Mouse (Mus musculus) liver, embryonic 11.5 days (tissue): ENCODE measurements around the gene Spats2. TPM values are rescaled to one million over a fixed set of nuclear protein-coding genes. Genes with fewer than 3 reads are reported as not detected.
A peak's percentile ranks its signal among the peaks of the same experiment; 100 is the strongest.

Experiments used
- ATAC-seq: fragments of 200-750 bp; cut with Nextera tagmentation; replicated peaks from 2 replicates; pipeline ENCODE4 v1.8.0; 2017; ENCODE audit warnings: moderate number of reproducible peaks, mild to moderate bottlenecking, moderate TSS enrichment, moderate library complexity; ENCODE audit not compliant: low FRiP score
- DNase-seq: peaks from one replicate; pipeline ENCODE4 v3.0.0-alpha.2; 2017; ENCODE audit warnings: low spot score
- H3K27ac ChIP-seq: fragments of 300-500 bp; sonication (generic); 2 replicates; pipeline ENCODE4 v1.5.1; 2014; ENCODE audit warnings: mild to moderate bottlenecking, low read depth, low read length, control low read depth
- H3K27me3 ChIP-seq: fragments of 300-500 bp; sonication (generic); replicated peaks from 2 replicates; pipeline ENCODE4 v1.6.1; 2014; ENCODE audit warnings: low read length, mixed read lengths; ENCODE audit not compliant: control insufficient read depth, insufficient read depth
- H3K36me3 ChIP-seq: fragments of 300-500 bp; sonication (generic); 2 replicates; pipeline ENCODE4 v1.6.1; 2014; ENCODE audit warnings: mild to moderate bottlenecking, low read length, moderate library complexity, mixed read lengths; ENCODE audit not compliant: control insufficient read depth, insufficient read depth
- H3K4me1 ChIP-seq: fragments of 300-500 bp; sonication (generic); replicated peaks from 2 replicates; pipeline ENCODE4 v1.6.1; 2014; ENCODE audit warnings: low read length, mixed read lengths; ENCODE audit not compliant: control insufficient read depth, insufficient read depth
- H3K4me2 ChIP-seq: fragments of 300-500 bp; sonication (generic); 2 replicates; pipeline ENCODE4 v1.6.1; 2014; ENCODE audit warnings: mild to moderate bottlenecking, control low read depth, moderate library complexity
- H3K4me3 ChIP-seq: fragments of 300-500 bp; sonication (generic); 2 replicates; pipeline ENCODE4 v1.5.1; 2014; ENCODE audit warnings: low read depth, low read length, control low read depth
- H3K9ac ChIP-seq: fragments of 300-500 bp; sonication (generic); 2 replicates; pipeline ENCODE4 v1.6.1; 2014; ENCODE audit warnings: low read depth, low read length, control low read depth
- H3K9me3 ChIP-seq: fragments of 300-500 bp; sonication (generic); 2 replicates; pipeline ENCODE4 v1.6.1; 2016; ENCODE audit warnings: low read length, inconsistent platforms, mixed read lengths; ENCODE audit not compliant: control insufficient read depth
- WGBS: fragments of 180-500 bp; shearing (Covaris S2); extraction: QIAGEN DNeasy Blood & Tissue Kit; methylation state at CpG from one replicate; pipeline ENCODE4 v1.1.7; 2014; 5-methylcytosine and 5-hydroxymethylcytosine counted together
- polyA plus RNA-seq: library from polyadenylated mRNA; unstranded; fragments of >200 nt; fragmentation: Nextera tagmentation; extraction: Ambion mirVana; gene quantifications from 2 replicates; pipeline ENCODE4 v1.2.1, GENCODE M21; 2014

Spats2 gene
- polyA plus RNA-seq, 1 experiment from 2014 or later = 35.0 TPM

DNA sequence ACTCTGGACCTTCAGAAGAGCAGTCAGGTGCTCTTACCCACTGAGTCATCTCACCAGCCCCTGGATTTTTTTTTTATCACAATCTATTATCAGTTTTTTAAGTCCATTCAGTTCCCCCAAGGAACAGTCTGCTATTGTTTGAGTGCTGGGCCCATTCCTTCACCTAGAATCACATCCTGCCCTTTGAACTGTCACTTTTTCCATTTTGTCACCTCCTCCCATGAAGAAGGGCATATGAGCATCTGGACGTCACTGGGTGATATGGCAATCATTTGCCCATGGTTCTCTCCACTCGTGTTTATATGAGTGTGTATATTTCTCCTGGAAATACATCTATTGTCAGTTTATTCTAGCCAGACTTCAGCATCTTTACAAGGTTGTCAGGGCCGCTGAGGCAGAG is 17.9 kb upstream of the Spats2 start:
- no peaks in the 10 kb centered on the region for H3K27me3 ChIP-seq
- no peak overlapping the region for H3K9ac ChIP-seq
- WGBS = 74% methylated on average over 3 of the region's 3 CpGs
- H3K27ac ChIP-seq = no peak overlapping the region
- no peak for DNase-seq
- H3K4me3 ChIP-seq = no peak overlapping the region
- no peak for ATAC-seq
- H3K4me1 ChIP-seq = 0 out of 2 replicates have a peak, but pooled peaks cover 5% of the 10 kb centered on the region
- no peak overlapping the region for H3K4me2 ChIP-seq
- no peaks in the 10 kb centered on the region for H3K9me3 ChIP-seq
- H3K36me3 ChIP-seq = no peaks in the 10 kb centered on the region; the same call in 1 of the 2 replicates

DNA sequence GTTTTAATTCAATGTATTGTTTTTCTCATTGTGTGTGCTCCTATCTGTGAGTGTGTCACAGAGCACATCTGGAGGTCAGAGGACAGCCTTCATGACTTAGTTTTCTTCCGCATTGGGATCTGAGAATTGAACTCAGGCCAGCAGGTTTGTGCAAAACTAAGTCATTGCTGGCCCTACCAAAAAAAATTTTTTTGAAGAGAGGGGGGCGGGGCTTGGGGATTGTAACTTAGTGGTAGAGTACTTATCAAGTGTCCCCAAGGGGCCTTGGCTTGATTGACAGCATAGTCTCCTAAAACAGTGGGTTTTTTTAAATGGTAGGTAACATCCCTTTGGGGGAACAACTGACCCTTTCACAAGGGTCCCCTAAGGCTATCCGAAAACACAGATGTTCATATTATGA is 14.6 kb upstream of the Spats2 start:
- Histone ChIP-seq H3K4me3 (no peak overlapping the region), H3K36me3 (no peaks in the 10 kb centered on the region), H3K4me2 (no peak overlapping the region), H3K27me3 (no peaks in the 10 kb centered on the region), H3K4me1 (peaks cover 10% of the 10 kb centered on the region), H3K27ac (no peak overlapping the region), H3K9me3 (no peaks in the 10 kb centered on the region), H3K9ac (no peak overlapping the region)
- ATAC-seq (no peak), DNase-seq (no peak)
- WGBS = 89% methylated on average over 3 of the region's 3 CpGs

DNA sequence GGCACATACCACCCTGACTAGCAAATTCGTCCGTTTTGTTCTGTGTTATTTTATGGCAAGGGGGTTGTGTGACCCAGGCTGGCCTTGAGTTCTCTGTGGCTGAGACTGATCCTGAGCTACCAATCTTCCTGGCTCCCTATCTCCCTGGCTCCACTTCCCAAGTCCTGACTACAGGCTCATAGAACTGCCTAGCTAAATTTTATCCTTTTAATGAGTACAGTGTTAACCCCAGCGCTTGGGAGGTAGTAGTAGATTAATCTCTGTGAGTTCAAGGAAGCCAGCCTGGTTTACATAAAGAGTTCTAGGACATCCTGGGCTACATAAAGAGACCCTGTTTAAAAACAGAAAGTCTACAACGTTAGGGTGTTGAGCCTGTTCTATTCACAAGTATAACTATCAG is 13.9 kb upstream of the Spats2 start:
- Histone ChIP-seq H3K4me1 (peaks cover 10% of the 10 kb centered on the region), H3K4me3 (no peak overlapping the region), H3K9ac (no peak overlapping the region), H3K27me3 (no peaks in the 10 kb centered on the region), H3K4me2 (no peak overlapping the region), H3K36me3 (no peaks in the 10 kb centered on the region), H3K9me3 (no peaks in the 10 kb centered on the region), H3K27ac (no peak overlapping the region)
- ATAC-seq (no peak), DNase-seq (no peak)
- WGBS = 55% methylated on average over 4 of the region's 4 CpGs

DNA sequence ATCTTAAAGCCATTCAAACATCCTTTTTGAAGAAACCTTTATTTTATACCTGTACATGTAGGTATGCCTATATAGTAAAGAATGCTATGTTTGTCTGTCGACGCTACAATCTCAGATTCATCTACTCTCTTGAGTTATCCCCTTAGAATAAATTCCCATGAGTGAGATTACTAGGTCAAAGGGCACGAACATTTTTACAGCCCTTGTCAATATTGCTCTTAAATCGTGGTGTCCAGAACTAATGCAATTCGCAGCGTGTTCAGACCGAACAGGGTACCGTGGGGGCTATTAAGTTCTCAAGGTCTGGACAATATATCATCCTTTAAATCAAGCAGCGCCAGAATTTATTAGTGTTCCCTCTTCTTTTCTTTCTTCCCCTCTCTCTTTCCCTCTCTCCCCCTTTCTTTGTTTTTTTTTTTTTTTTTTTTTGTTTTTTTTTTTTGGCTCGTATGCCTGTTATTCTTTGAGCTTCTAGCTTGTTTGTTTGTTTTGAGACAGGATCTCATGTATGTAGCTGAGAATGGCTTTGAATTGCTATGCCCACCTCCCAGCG is 12.8 kb upstream of the Spats2 start:
- Histone ChIP-seq H3K27me3 (no peaks in the 10 kb centered on the region), H3K4me1 (peaks cover 10% of the 10 kb centered on the region), H3K9me3 (no peaks in the 10 kb centered on the region), H3K4me3 (peak overlapping the region; percentile 38), H3K27ac (no peak overlapping the region), H3K36me3 (no peaks in the 10 kb centered on the region), H3K9ac (no peak overlapping the region), H3K4me2 (peak overlapping the region; percentile 64)
- ATAC-seq = no peak
- no peak for DNase-seq
- 63% methylated on average over 11 of the region's 11 CpGs for WGBS

DNA sequence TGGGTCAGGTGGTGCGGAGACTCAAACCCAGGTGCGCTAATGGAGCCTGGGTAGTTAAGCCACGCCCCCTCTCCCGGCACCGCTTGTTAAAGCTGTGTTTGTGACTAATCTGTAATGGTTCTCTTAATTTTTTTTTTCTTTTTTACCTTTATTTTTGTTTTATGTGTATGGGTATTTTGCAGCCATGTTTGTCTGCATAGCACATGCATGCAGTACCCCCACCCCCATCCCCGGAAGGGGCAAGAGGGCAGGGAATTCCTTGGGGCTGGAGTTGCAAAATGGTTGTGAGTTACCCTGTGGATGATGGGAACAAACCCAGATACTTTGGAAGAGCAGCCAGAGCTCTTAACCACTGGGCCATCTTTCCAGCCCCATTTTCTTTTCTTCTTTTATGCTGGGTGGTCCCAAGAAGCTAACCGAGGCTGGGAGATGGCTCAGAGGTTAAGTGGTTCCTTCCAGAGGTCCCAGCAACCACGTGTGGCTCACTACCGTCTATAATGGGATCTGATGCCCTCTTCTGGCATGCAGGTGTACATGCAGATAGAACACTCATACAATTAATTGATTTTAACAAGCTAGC is 12.2 kb upstream of the Spats2 start:
- Histone ChIP-seq H3K27ac (no peak overlapping the region), H3K4me3 (peak overlapping the region; percentile 38), H3K9ac (peak overlapping the region; percentile 32; the same call in 1 of the 2 replicates), H3K4me1 (peaks cover 10% of the 10 kb centered on the region), H3K4me2 (peak overlapping the region; percentile 64), H3K36me3 (no peaks in the 10 kb centered on the region), H3K27me3 (no peaks in the 10 kb centered on the region), H3K9me3 (no peaks in the 10 kb centered on the region)
- peak; percentile 68 for ATAC-seq
- DNase-seq = peak; percentile 63
- WGBS = 5% methylated on average over 9 of the region's 9 CpGs

DNA sequence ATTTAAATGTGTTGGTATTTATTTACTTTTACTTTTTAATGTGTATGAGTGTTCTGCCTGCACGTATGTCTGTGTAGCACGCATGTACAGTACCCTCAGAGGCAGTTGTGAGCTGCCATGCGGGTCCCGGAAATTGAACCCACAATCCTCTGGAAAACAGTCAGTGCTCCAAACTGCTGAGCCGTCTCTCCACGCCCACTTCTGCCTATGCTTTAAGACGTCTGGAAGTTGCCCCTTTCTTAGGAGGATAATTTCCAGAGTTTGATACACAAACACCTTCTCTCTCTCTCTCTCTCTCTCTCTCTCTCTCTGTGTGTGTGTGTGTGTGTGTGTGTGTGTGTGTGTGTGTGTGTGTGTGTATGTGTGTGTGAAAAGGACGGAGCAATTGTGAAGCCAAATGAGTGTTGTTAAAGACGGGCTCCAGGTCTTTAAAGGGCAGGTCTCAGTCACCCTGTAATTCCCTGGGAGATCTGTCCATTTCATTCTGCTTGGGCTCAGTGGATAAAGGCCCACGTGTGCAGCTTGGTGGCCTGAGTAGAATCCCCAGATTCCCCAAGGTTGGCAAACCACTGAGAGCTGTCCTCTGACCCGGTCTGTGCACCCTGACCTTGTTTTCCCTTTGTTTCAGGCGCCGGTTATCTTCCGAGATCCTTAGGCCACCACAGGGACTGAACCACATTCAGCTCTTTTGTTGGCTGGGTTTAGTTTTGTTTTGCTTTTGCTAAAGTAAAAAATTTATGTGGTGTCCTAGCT is 11.2 kb upstream of the Spats2 start:
- Histone ChIP-seq H3K36me3 (no peaks in the 10 kb centered on the region), H3K4me3 (no peak overlapping the region), H3K27ac (peak overlapping the region; percentile 38; the same call in 1 of the 2 replicates), H3K27me3 (no peaks in the 10 kb centered on the region), H3K4me2 (no peak overlapping the region), H3K4me1 (peaks cover 10% of the 10 kb centered on the region), H3K9me3 (no peaks in the 10 kb centered on the region), H3K9ac (no peak overlapping the region)
- 54% methylated on average over 14 of the region's 14 CpGs for WGBS
- DNase-seq (no peak), ATAC-seq (no peak)

DNA sequence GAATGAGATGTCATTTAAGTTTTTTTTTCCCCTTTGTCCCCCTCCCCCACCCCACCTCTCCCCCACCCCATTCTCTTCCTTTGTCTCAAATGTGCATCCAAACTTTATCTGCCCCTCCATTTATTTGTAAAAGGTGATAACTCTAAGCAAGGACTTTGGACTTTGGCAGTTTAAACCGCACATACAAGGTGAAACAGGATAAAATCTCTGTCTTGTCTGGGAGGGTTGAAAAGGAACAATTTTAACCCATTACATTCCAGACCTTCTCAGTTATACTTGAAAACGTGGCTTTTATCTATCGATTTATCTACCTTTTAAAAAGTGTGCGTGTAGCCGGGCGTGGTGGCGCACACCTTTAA is 10.7 kb upstream of the Spats2 start:
- H3K4me2 ChIP-seq = no peak overlapping the region
- H3K27ac ChIP-seq = no peak overlapping the region; the same call in 1 of the 2 replicates
- H3K9me3 ChIP-seq = no peaks in the 10 kb centered on the region
- no peak for DNase-seq
- no peak for ATAC-seq
- H3K9ac ChIP-seq = no peak overlapping the region
- no peaks in the 10 kb centered on the region for H3K27me3 ChIP-seq
- H3K4me3 ChIP-seq = no peak overlapping the region
- H3K4me1 ChIP-seq = peaks cover 10% of the 10 kb centered on the region
- no peaks in the 10 kb centered on the region for H3K36me3 ChIP-seq
- 66% methylated on average over 7 of the region's 7 CpGs for WGBS

DNA sequence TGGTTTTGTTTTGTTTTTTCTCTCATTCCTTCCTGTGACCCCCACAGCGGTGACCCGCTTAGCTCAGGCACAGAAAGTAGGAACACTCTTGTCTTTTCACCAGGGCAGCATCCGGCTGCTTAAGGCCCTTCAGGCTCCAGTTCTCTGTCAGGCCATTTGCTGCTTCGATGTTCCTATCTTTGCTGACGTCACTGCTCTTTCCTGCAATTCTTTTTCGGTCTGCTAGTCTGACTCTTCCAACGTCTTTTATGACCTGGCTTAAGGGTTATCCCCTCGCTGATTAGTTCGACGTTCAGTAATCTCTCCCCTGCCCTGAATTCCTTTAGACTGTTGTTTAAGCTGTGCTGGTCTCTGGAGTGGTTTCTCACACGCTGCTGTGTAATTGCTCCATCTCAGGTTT is 9.2 kb upstream of the Spats2 start:
- Histone ChIP-seq H3K27ac (0 out of 2 replicates have a peak overlapping the region, but pooled peaks have one; percentile 7), H3K4me2 (no peak overlapping the region), H3K36me3 (no peaks in the 10 kb centered on the region), H3K4me1 (peaks cover 10% of the 10 kb centered on the region), H3K9ac (no peak overlapping the region), H3K9me3 (no peaks in the 10 kb centered on the region), H3K4me3 (no peak overlapping the region), H3K27me3 (no peaks in the 10 kb centered on the region)
- WGBS = 40% methylated on average over 11 of the region's 11 CpGs
- DNase-seq (no peak), ATAC-seq (peak; percentile 37; the same call in 1 of the 2 replicates)
